Mouse (Mus musculus): ENCODE measurements around the gene Dazap1. TPM values are rescaled to one million over a fixed set of nuclear protein-coding genes. Genes with fewer than 3 reads are reported as not detected.
A peak's percentile ranks its signal among the peaks of the same experiment; 100 is the strongest.

The Dazap1 gene
- polyA plus RNA-seq, 1 experiment from 2014 or later, result 36.3 TPM

DNA sequence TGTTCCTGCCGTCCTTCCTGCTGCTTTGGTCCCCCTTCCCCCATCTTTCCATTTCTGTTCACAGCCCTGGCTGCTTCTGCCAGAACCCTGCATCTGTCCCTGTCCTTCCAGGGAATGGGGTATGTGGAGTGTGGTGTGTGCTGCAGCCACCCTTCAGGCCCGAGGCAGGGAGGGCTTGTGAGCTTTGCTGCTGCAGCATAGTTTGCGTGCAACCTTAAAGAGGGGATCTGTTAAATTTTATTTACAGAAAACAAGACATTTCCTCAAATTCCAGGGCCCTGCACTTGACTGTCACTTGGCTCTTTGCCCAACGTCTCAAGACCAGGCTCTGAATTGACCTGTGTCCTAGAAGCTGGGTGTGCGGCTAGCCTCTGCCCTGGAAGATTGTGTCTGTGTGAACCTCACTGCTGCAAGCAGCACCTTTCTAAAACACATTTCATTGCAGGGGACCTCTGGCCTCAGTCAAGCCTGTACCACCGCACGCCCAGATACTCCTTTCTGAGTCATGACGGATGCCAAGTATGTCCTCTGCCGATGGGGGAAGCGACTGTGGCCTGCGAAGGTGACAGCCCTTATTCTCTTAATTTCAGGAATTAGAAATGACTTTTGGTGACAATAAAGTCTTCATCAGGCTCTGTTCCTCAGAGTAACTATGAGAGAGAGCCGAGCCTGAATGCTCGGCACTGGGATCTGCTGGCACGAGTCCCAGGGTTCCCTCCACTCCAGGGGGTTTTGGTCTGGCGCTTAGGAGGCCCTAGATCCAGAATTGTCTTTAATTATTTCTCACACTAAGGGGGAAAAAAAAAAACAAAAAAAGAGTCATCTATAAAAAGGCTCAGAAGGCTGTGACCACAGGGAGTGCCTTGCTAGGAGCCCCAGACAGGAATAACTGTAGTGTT is 33.2 kb upstream of the Dazap1 start:
- Histone ChIP-seq H3K27ac (peak overlapping the region; percentile 96), H3K27me3 (ENCODE audit: control insufficient read depth, insufficient read depth, low read length) (no peaks in the 10 kb centered on the region), H3K9me3 (ENCODE audit: control insufficient read depth, low read length) (no peaks in the 10 kb centered on the region), H3K36me3 (replicated peaks; ENCODE audit: control insufficient read depth, insufficient read depth) (peaks cover 41% of the 10 kb centered on the region), H3K4me1 (replicated peaks; ENCODE audit: control insufficient read depth, insufficient read depth, low read length) (peaks cover 29% of the 10 kb centered on the region), H3K4me2 (replicated peaks) (peak overlapping the region; percentile 89), H3K4me3 (replicated peaks; ENCODE audit: low read length) (peak overlapping the region; percentile 74), H3K9ac (peak overlapping the region; percentile 88)
- 40% methylated on average over 15 of the region's 15 CpGs for WGBS
- ATAC-seq (ENCODE audit: low FRiP score), result no peak
- DNase-seq (ENCODE audit: low spot score), result no peak

DNA sequence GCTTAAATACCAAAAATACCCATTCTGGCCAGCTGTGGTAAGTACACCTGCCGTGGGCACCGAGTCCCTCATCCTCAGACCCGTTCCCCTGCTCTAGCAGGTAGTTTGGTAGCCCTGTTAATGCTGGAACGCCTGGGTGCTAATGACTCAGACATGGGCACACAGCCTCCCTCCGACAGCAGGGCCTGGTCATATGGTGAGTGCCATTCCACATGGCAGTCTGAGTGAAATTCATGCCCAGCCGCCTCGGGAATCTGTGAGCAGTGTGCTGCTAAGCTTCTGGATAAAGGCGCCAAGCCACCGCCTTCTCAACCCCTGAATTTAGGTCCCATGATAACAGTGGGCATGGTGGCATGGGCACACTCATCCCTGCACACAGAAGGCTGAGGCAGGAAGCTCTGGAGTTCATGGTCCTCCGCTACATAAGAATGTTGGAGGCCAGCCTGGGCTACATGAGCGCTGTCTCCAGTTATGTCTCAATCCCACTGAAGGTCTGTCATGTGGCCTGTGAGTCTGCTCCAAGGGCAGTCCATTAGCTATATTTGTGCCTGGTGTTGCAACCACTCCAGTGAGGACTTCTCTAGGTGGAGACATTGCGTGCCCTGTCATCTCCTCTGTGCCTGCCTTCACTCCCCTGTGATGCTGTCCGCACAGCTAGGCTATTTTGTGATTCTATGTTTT is 25.0 kb upstream of the Dazap1 start:
- no peak overlapping the region for H3K27ac ChIP-seq
- 94% methylated on average over 13 of the region's 13 CpGs for WGBS
- ATAC-seq (ENCODE audit: low FRiP score), result no peak
- no peak overlapping the region for H3K4me3 ChIP-seq (replicated peaks; ENCODE audit: low read length)
- DNase-seq (ENCODE audit: low spot score), result no peak
- H3K9me3 ChIP-seq (ENCODE audit: control insufficient read depth, low read length), result no peaks in the 10 kb centered on the region
- H3K27me3 ChIP-seq (ENCODE audit: control insufficient read depth, insufficient read depth, low read length), result no peaks in the 10 kb centered on the region
- no peak overlapping the region for H3K4me2 ChIP-seq (replicated peaks)
- no peak overlapping the region for H3K9ac ChIP-seq
- H3K4me1 ChIP-seq (replicated peaks; ENCODE audit: control insufficient read depth, insufficient read depth, low read length), result 0 out of 2 replicates have a peak, but pooled peaks cover 7% of the 10 kb centered on the region
- peaks cover 99% of the 10 kb centered on the region for H3K36me3 ChIP-seq (replicated peaks; ENCODE audit: control insufficient read depth, insufficient read depth)

DNA sequence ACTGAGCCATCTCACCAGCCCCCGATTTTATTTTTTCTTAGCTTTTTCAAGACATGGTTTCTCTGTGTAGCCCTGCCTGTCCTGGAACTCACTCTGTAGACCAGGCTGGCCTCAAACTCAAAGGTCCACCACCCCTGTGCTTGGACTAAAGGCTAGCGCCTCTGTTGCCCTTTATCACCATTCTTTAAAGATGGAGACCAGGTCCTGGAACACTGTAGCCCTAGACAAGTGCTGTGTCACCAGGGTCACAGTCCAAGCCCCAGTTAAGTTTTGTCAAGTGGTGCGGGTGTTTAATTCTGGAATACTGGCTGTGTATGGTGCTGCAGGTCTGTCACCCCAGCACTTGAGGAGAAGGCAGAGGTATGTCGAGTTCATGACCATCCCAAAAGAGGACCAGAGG is 24.3 kb upstream of the Dazap1 start:
- H3K36me3 ChIP-seq (replicated peaks; ENCODE audit: control insufficient read depth, insufficient read depth), result peaks cover 99% of the 10 kb centered on the region
- H3K9ac ChIP-seq, result no peak overlapping the region
- no peak overlapping the region for H3K4me3 ChIP-seq (replicated peaks; ENCODE audit: low read length)
- ATAC-seq (ENCODE audit: low FRiP score), result no peak
- 0 out of 2 replicates have a peak, but pooled peaks cover 7% of the 10 kb centered on the region for H3K4me1 ChIP-seq (replicated peaks; ENCODE audit: control insufficient read depth, insufficient read depth, low read length)
- no peaks in the 10 kb centered on the region for H3K9me3 ChIP-seq (ENCODE audit: control insufficient read depth, low read length)
- H3K27ac ChIP-seq, result no peak overlapping the region
- DNase-seq (ENCODE audit: low spot score), result no peak
- H3K27me3 ChIP-seq (ENCODE audit: control insufficient read depth, insufficient read depth, low read length), result no peaks in the 10 kb centered on the region
- 88% methylated on average over 4 of the region's 4 CpGs for WGBS
- no peak overlapping the region for H3K4me2 ChIP-seq (replicated peaks)

DNA sequence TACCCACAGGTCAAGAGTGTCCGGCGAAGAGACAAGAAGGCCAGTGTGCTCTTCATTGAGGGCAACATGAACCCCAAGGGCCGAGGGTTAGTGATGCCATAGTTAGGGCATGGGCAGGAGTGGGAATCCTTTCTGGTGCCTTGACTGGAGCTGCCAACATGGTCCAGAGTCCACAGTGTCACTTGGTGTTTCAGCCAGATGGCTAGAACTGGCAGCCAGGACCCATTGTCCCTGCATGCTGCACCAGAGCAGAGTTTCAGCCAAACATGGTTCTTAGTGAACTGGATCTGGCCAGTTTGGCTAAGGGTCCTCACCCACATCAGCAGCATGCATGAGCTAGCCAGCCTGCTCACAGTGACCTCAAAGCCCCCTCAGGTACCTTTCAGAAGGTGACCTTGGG is 23.0 kb upstream of the Dazap1 start:
- WGBS, result 98% methylated on average over 3 of the region's 3 CpGs
- no peak overlapping the region for H3K27ac ChIP-seq
- ATAC-seq (ENCODE audit: low FRiP score), result no peak
- no peaks in the 10 kb centered on the region for H3K27me3 ChIP-seq (ENCODE audit: control insufficient read depth, insufficient read depth, low read length)
- peaks cover 99% of the 10 kb centered on the region for H3K36me3 ChIP-seq (replicated peaks; ENCODE audit: control insufficient read depth, insufficient read depth)
- H3K4me3 ChIP-seq (replicated peaks; ENCODE audit: low read length), result no peak overlapping the region
- 0 out of 2 replicates have a peak, but pooled peaks cover 2% of the 10 kb centered on the region for H3K4me1 ChIP-seq (replicated peaks; ENCODE audit: control insufficient read depth, insufficient read depth, low read length)
- DNase-seq (ENCODE audit: low spot score), result no peak
- H3K9ac ChIP-seq, result no peak overlapping the region
- no peaks in the 10 kb centered on the region for H3K9me3 ChIP-seq (ENCODE audit: control insufficient read depth, low read length)
- H3K4me2 ChIP-seq (replicated peaks), result no peak overlapping the region

DNA sequence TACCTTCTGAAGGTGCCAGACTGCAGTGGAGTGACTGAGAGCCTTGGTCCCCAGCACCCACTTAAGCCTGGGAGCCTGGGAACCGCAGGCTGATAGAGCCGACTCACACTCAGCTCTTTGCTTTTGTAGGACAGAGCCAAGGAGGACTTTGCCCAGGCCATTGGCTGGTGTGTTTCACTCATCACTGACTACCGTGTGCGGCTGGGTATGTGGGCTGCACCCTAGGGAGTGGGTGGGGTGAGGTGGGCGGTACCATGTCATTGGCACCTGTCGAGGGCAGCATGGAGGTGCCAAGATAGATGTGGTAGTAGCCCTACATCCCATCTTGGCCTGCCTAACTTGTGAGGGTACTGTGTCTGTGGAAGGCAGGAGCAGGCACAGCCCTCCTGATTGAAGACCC is 21.5 kb upstream of the Dazap1 start:
- 89% methylated on average over 6 of the region's 6 CpGs for WGBS
- Histone ChIP-seq H3K4me2 (replicated peaks) (no peak overlapping the region), H3K4me1 (replicated peaks; ENCODE audit: control insufficient read depth, insufficient read depth, low read length) (no peaks in the 10 kb centered on the region), H3K9ac (no peak overlapping the region), H3K36me3 (replicated peaks; ENCODE audit: control insufficient read depth, insufficient read depth) (peaks cover 95% of the 10 kb centered on the region), H3K9me3 (ENCODE audit: control insufficient read depth, low read length) (no peaks in the 10 kb centered on the region), H3K27me3 (ENCODE audit: control insufficient read depth, insufficient read depth, low read length) (no peaks in the 10 kb centered on the region), H3K27ac (no peak overlapping the region), H3K4me3 (replicated peaks; ENCODE audit: low read length) (no peak overlapping the region)
- DNase-seq (ENCODE audit: low spot score) (no peak), ATAC-seq (ENCODE audit: low FRiP score) (no peak)

DNA sequence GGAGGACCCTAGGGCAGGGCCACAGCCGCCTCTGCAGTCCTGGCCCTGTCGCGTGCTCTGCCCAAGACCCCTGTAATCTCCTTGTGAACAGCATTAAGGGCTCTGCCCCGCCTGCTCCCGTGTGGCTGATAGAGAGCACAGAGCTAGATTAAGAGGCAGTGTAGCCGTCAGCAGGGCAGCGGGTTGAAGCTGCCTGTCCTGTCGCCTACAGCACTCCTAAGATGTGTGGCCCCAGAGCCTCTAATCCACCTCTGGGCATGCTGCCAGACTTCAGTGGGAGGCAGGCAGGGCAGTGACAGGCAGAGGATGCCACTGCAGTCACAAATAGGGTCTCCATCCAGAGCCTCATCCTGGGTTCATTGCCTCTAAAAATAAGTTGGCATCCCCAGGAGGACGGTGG is 19.2 kb upstream of the Dazap1 start:
- Histone ChIP-seq H3K9ac (no peak overlapping the region), H3K4me1 (replicated peaks; ENCODE audit: control insufficient read depth, insufficient read depth, low read length) (no peaks in the 10 kb centered on the region; the same call in 1 of the 2 replicates), H3K4me3 (replicated peaks; ENCODE audit: low read length) (no peak overlapping the region), H3K27me3 (ENCODE audit: control insufficient read depth, insufficient read depth, low read length) (no peaks in the 10 kb centered on the region), H3K4me2 (replicated peaks) (no peak overlapping the region), H3K27ac (no peak overlapping the region), H3K36me3 (replicated peaks; ENCODE audit: control insufficient read depth, insufficient read depth) (peaks cover 73% of the 10 kb centered on the region), H3K9me3 (ENCODE audit: control insufficient read depth, low read length) (no peaks in the 10 kb centered on the region)
- DNase-seq (ENCODE audit: low spot score) (no peak), ATAC-seq (ENCODE audit: low FRiP score) (no peak)
- whole genome bisulfite sequencing, result 63% methylated on average over 9 of the region's 9 CpGs

DNA sequence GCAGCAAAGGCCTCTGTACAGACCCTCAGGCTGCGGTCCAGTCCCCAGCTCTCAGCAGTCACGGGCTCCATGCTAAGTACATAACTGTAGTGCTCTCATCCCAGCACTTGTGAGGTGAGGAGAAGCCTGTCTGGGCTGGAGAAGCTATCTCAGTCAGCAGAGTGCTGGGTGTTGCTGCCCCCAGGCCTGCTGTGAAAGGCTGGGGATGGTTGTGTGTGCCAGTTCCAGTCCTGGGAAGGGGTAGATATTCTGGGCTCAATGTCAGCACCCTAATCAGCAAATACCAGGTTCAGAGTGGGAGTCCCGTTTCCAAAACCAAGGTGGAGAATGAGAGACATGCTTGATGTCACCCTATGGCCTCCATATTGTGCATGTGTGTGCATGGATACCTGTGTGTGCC is 18.7 kb upstream of the Dazap1 start:
- no peaks in the 10 kb centered on the region for H3K27me3 ChIP-seq (ENCODE audit: control insufficient read depth, insufficient read depth, low read length)
- no peak overlapping the region for H3K27ac ChIP-seq
- ATAC-seq (ENCODE audit: low FRiP score) (no peak), DNase-seq (ENCODE audit: low spot score) (no peak)
- no peak overlapping the region for H3K9ac ChIP-seq
- WGBS, result 90% methylated on average over 3 of the region's 3 CpGs
- H3K4me2 ChIP-seq (replicated peaks), result no peak overlapping the region
- no peak overlapping the region for H3K4me3 ChIP-seq (replicated peaks; ENCODE audit: low read length)
- H3K4me1 ChIP-seq (replicated peaks; ENCODE audit: control insufficient read depth, insufficient read depth, low read length), result no peaks in the 10 kb centered on the region; the same call in 1 of the 2 replicates
- H3K9me3 ChIP-seq (ENCODE audit: control insufficient read depth, low read length), result no peaks in the 10 kb centered on the region
- H3K36me3 ChIP-seq (replicated peaks; ENCODE audit: control insufficient read depth, insufficient read depth), result peaks cover 68% of the 10 kb centered on the region

DNA sequence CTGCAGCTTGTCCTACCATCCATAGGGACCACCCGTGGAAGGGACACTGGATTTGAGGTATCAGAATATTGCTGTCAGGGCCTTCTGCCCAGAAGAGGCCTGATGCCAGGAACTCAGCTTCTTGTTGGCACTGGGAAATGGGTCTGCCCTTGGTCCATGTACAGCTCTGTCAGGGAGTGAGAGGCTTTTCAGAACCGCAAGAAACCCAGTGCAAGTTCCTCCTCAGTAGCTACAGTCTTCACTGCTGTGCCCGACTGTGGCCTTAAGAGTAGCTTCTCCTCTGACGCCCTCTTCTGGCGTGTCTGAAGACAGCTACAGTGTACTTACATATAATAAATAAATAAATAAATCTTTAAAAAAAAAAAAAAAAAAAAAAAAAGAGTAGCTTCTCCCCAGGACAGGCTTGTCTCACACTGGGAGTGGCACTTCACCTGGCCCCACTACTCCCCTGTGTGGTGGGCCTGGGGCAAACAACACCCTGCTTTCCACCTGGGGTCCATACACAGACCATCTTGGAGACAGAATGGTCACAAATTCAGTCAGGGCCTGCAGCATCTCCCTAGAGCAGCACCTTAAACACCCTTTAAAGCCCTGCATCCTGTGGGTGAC is 16.4 kb upstream of the Dazap1 start:
- H3K4me2 ChIP-seq (replicated peaks), result no peak overlapping the region
- peaks cover 2% of the 10 kb centered on the region for H3K4me1 ChIP-seq (replicated peaks; ENCODE audit: control insufficient read depth, insufficient read depth, low read length)
- no peak overlapping the region for H3K9ac ChIP-seq
- 36% methylated on average over 5 of the region's 5 CpGs for WGBS
- DNase-seq (ENCODE audit: low spot score) (peak; percentile 55), ATAC-seq (ENCODE audit: low FRiP score) (no peak)
- no peaks in the 10 kb centered on the region for H3K9me3 ChIP-seq (ENCODE audit: control insufficient read depth, low read length)
- H3K4me3 ChIP-seq (replicated peaks; ENCODE audit: low read length), result no peak overlapping the region
- peaks cover 45% of the 10 kb centered on the region for H3K36me3 ChIP-seq (replicated peaks; ENCODE audit: control insufficient read depth, insufficient read depth)
- H3K27ac ChIP-seq, result no peak overlapping the region
- H3K27me3 ChIP-seq (ENCODE audit: control insufficient read depth, insufficient read depth, low read length), result no peaks in the 10 kb centered on the region

DNA sequence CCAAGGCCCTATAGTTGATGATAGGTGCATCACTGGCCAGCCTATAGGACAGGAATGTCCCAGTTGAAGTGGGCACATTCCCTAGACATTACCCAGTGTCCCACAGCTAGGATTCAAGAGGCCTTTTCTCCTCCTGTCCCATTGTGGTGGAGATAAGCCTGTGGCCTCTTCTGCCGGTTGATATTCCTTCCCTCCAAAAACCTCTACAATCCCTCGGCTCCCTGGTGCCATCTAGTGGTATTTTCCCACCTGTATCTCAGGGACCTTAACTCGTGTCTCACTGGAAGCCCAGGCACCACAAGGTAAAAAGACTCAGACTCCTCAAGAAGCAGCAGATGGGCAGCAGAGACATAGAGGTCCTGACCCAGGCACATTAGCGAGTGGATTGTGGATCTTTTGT is 15.7 kb upstream of the Dazap1 start:
- Histone ChIP-seq H3K4me2 (replicated peaks) (no peak overlapping the region), H3K4me1 (replicated peaks; ENCODE audit: control insufficient read depth, insufficient read depth, low read length) (peaks cover 9% of the 10 kb centered on the region), H3K27me3 (ENCODE audit: control insufficient read depth, insufficient read depth, low read length) (no peaks in the 10 kb centered on the region), H3K36me3 (replicated peaks; ENCODE audit: control insufficient read depth, insufficient read depth) (peaks cover 38% of the 10 kb centered on the region), H3K4me3 (replicated peaks; ENCODE audit: low read length) (no peak overlapping the region), H3K9ac (no peak overlapping the region), H3K27ac (no peak overlapping the region), H3K9me3 (ENCODE audit: control insufficient read depth, low read length) (no peaks in the 10 kb centered on the region)
- ATAC-seq (ENCODE audit: low FRiP score), result no peak
- WGBS, result 4% methylated on average over 4 of the region's 4 CpGs
- DNase-seq (ENCODE audit: low spot score), result peak; percentile 94
